Mouse (Mus musculus) neural tube, embryonic 14.5 days (tissue): ENCODE results near the gene Prrt3. TPM values are rescaled to one million over a fixed set of nuclear protein-coding genes. Genes with fewer than 3 reads are reported as not detected.

ENCODE experiments used
- ATAC-seq: fragments of 200-750 bp; cut with Nextera tagmentation; 2 replicates; pipeline ENCODE4 v1.8.0; 2017; ENCODE audit warnings: low read depth, mild to moderate bottlenecking, moderate TSS enrichment, moderate library complexity
- H3K27ac ChIP-seq: fragments of 300-500 bp; sonication (generic); 2 replicates; pipeline ENCODE4 v1.5.1; 2014; ENCODE audit warnings: low read depth, mild to moderate bottlenecking, control low read depth, low read length, moderate library complexity, mixed read lengths
- H3K27me3 ChIP-seq: fragments of 300-500 bp; sonication (generic); 2 replicates; pipeline ENCODE4 v1.6.1; 2014; ENCODE audit warnings: low read length; ENCODE audit not compliant: control insufficient read depth, insufficient read depth
- H3K36me3 ChIP-seq: fragments of 300-500 bp; sonication (generic); 2 replicates; pipeline ENCODE4 v1.6.1; 2014; ENCODE audit warnings: low read length, mixed read lengths; ENCODE audit not compliant: control insufficient read depth, insufficient read depth
- H3K4me1 ChIP-seq: fragments of 300-500 bp; sonication (generic); 2 replicates; pipeline ENCODE4 v1.6.1; 2014; ENCODE audit warnings: low read length; ENCODE audit not compliant: control insufficient read depth, insufficient read depth
- H3K4me2 ChIP-seq: fragments of 300-500 bp; sonication (generic); 2 replicates; pipeline ENCODE4 v1.6.1; 2014; ENCODE audit warnings: mild to moderate bottlenecking, low read depth, low read length, control low read depth
- H3K4me3 ChIP-seq: fragments of 300-500 bp; sonication (generic); 2 replicates; pipeline ENCODE4 v1.5.1; 2014; ENCODE audit warnings: low read depth, low read length, control low read depth, mixed read lengths
- H3K9ac ChIP-seq: fragments of 300-500 bp; sonication (generic); replicated peaks from 2 replicates; pipeline ENCODE4 v1.6.1; 2014; ENCODE audit warnings: low read depth, mild to moderate bottlenecking, control low read depth, low read length, mixed read lengths
- H3K9me3 ChIP-seq: fragments of 300-500 bp; sonication (generic); 2 replicates; pipeline ENCODE4 v1.6.1; 2016; ENCODE audit warnings: low read length; ENCODE audit not compliant: control insufficient read depth
- WGBS: fragments of 180-500 bp; shearing (Covaris S2); extraction: QIAGEN DNeasy Blood & Tissue Kit; methylation state at CpG from one replicate; pipeline ENCODE4 v1.1.7; 2014; 5-methylcytosine and 5-hydroxymethylcytosine counted together
- polyA plus RNA-seq: library from polyadenylated mRNA; unstranded; fragments of >200 nt; fragmentation: Nextera tagmentation; extraction: Ambion mirVana; gene quantifications from 2 replicates; pipeline ENCODE4 v1.2.1, GENCODE M21; 2014

Prrt3 gene
- 8.4 and 9.1 TPM in 2 replicates for polyA plus RNA-seq

DNA sequence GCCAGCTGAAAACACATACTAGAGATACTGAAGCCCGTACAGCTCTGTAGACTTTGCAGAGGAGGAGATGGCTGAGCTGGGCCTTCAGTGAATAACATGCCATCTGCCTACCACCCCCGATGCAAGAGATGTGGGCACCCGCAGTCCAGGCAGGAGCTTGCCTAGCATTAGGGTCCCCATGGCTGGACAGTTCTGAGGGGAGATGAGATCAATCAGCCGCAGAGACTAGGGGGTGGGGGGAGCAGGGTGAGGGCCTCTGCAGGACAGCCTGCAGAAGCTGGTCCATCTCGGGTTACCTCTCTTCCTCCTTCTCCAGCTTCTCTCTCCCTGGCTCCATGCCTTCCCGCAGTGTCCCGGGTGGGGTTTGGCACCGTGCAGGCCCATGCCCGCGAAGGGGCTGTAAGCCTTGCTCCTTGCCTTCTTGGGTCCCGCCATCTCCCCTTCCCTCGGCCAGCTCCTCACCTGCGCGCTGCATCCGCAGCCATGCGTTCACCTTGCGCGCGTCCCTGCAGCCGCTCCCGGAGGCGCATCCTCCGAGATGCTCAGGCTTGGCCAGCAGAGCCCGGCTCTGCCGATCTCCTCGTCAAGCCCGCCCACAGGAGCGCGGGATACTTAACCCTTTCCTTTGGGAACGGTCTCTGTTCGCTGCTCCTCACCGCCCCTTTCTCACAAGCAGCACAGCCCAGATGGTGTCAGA lies at the start of gene Prrt3:
TSS of gene Prrt3 (minus strand) at position 544 of the 697 bp plus-strand sequence.
- 1% methylated on average over 32 of the region's 32 CpGs for WGBS
- H3K9ac ChIP-seq: peak within 1 kb of the TSS; percentile 43
- no peaks in the 10 kb centered on the region for H3K9me3 ChIP-seq
- no peaks in the 10 kb centered on the region for H3K27me3 ChIP-seq
- no peaks in the 10 kb centered on the region for H3K36me3 ChIP-seq
- peaks cover 4% of the 10 kb centered on the region; the same call in 1 of the 2 replicates for H3K4me1 ChIP-seq
- H3K4me3 ChIP-seq: peak within 1 kb of the TSS; percentile 46
- 0 out of 2 replicates have a peak within 1 kb of the TSS, but pooled peaks have one; percentile 12 for H3K27ac ChIP-seq
- peak within 1 kb of the TSS; percentile 46 for H3K4me2 ChIP-seq
- ATAC-seq: peak; percentile 91

- no peak for ATAC-seq
- Histone ChIP-seq H3K36me3 (no peaks in the 10 kb centered on the region), H3K4me2 (no peak overlapping the region), H3K9me3 (no peaks in the 10 kb centered on the region), H3K4me3 (no peak overlapping the region), H3K9ac (no peak overlapping the region), H3K4me1 (no peaks in the 10 kb centered on the region), H3K27ac (no peak overlapping the region), H3K27me3 (no peaks in the 10 kb centered on the region)
- 96% methylated on average over 8 of the region's 12 CpGs for WGBS
Measured at GRCm38 (mm10) chr6:113543906-113544481, 42.3 kb upstream of the Prrt3 start.

GRCm38 (mm10) chr6:113541610-113542009 lies 39.9 kb upstream of the Prrt3 start:
- H3K9ac ChIP-seq: no peak overlapping the region
- no peak for ATAC-seq

DNA sequence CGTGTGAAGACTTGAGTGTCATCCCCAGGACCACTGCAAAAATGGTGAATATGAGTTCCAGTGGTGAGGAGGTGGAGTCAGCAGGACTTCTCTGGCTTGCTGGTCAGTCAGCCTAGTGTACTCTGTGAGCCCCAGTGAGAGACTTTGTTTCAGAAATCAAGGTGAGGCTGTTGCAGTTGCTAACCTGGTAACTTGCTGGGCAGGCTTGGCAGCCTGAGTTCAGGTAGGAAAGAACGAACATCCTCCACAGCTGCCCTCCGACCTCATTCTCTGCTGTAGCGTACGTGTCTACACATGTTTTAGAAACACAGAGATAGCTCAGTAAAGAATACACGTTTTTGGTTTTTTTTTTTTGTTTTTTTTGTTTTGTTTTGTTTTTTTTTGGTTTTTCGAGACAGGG lies 33.2 kb upstream of the Prrt3 start:
- H3K36me3 ChIP-seq: no peaks in the 10 kb centered on the region
- WGBS: 88% methylated on average over 7 of the region's 7 CpGs
- H3K27ac ChIP-seq: no peak overlapping the region

More at GRCm38 (mm10) chr6:113541610-113542009, 39.9 kb upstream of the Prrt3 start:
- Histone ChIP-seq H3K4me1 (no peaks in the 10 kb centered on the region), H3K4me3 (no peak overlapping the region), H3K27me3 (no peaks in the 10 kb centered on the region), H3K9me3 (no peaks in the 10 kb centered on the region), H3K36me3 (no peaks in the 10 kb centered on the region), H3K27ac (no peak overlapping the region), H3K4me2 (no peak overlapping the region)
- WGBS: 88% methylated on average over 6 of the region's 6 CpGs

GRCm38 (mm10) chr6:113531840-113532404 lies 30.2 kb upstream of the Prrt3 start:
- Histone ChIP-seq H3K36me3 (no peaks in the 10 kb centered on the region), H3K9ac (no peak overlapping the region), H3K4me2 (peak overlapping the region; percentile 80), H3K4me3 (peak overlapping the region; percentile 90), H3K27me3 (no peaks in the 10 kb centered on the region), H3K9me3 (no peaks in the 10 kb centered on the region), H3K27ac (no peak overlapping the region), H3K4me1 (peaks cover 14% of the 10 kb centered on the region)
- 7% methylated on average over 7 of the region's 7 CpGs for WGBS
- ATAC-seq: no peak

More for the DNA sequence above, 33.2 kb upstream of the Prrt3 start:
- no peaks in the 10 kb centered on the region for H3K9me3 ChIP-seq
- H3K27me3 ChIP-seq: no peaks in the 10 kb centered on the region
- H3K4me1 ChIP-seq: peaks cover 11% of the 10 kb centered on the region
- no peak overlapping the region for H3K4me2 ChIP-seq
- no peak for ATAC-seq
- no peak overlapping the region for H3K9ac ChIP-seq
- no peak overlapping the region for H3K4me3 ChIP-seq

GRCm38 (mm10) chr6:113530932-113531839 lies 29.5 kb upstream of the Prrt3 start, which contains the start of the genes Emc3 and Fancd2:
TSS of gene Emc3 (minus strand) at chr6:113531652.
TSS of gene Fancd2 (plus strand) at chr6:113531682.
- Histone ChIP-seq H3K4me2 (peak within 1 kb of the TSS; percentile 80), H3K4me1 (peaks cover 14% of the 10 kb centered on the region), H3K36me3 (no peaks in the 10 kb centered on the region), H3K4me3 (peak within 1 kb of the TSS; percentile 90), H3K9ac (peak within 1 kb of the TSS; percentile 56), H3K27me3 (no peaks in the 10 kb centered on the region), H3K27ac (peak within 1 kb of the TSS; percentile 78), H3K9me3 (no peaks in the 10 kb centered on the region)
- WGBS: 1% methylated on average over 47 of the region's 47 CpGs
- ATAC-seq: peak; percentile 95

- no peak overlapping the region for H3K4me3 ChIP-seq
- no peak overlapping the region for H3K4me2 ChIP-seq
- no peak overlapping the region for H3K9ac ChIP-seq
- peaks cover 30% of the 10 kb centered on the region for H3K36me3 ChIP-seq
- H3K4me1 ChIP-seq: no peaks in the 10 kb centered on the region
- 95% methylated on average over 8 of the region's 8 CpGs for WGBS
- H3K27me3 ChIP-seq: no peaks in the 10 kb centered on the region
- no peaks in the 10 kb centered on the region for H3K9me3 ChIP-seq
- ATAC-seq: no peak
- no peak overlapping the region for H3K27ac ChIP-seq
Measured at GRCm38 (mm10) chr6:113523420-113523819, 21.7 kb upstream of the Prrt3 start.

GRCm38 (mm10) chr6:113522310-113522709 lies 20.6 kb upstream of the Prrt3 start:
- H3K9me3 ChIP-seq: no peaks in the 10 kb centered on the region
- H3K4me3 ChIP-seq: no peak overlapping the region
- peaks cover 40% of the 10 kb centered on the region for H3K36me3 ChIP-seq
- no peak overlapping the region for H3K4me2 ChIP-seq
- WGBS: 91% methylated on average over 1 of the region's 1 CpGs
- no peak overlapping the region for H3K27ac ChIP-seq
- ATAC-seq: no peak
- H3K27me3 ChIP-seq: no peaks in the 10 kb centered on the region
- H3K4me1 ChIP-seq: no peaks in the 10 kb centered on the region
- H3K9ac ChIP-seq: no peak overlapping the region
